Mouse (Mus musculus): ENCODE data around the gene Tmtc2. TPM values are rescaled to one million over a fixed set of nuclear protein-coding genes. Genes with fewer than 3 reads are reported as not detected.

The Tmtc2 gene
- total RNA-seq, 2 experiments from 2014 or later, result 0.97 to 2.1 TPM

DNA sequence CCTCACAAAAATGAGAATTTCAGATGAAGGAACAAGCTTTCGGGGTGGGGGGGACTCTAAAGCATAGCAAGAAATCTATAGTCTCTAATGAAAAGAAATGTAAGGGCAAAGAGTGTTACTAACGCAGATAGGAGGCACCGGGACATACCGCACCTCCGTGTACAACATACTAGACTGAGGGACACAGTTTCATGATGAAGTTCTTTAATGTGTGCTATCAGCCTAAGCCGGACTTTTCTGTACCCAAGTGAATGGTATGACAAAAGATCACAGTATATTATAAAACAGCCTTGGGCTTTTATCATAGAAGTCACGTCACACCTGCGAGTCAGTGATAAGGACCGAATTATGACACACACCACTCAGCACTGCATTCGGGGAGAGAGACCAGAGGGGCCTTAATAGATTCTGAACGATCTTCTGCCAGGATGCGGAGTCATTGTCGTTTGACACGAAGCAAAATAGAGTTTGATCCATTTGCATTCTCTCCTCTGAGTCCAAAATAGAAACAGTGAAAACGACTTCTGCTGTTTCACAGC is 156.3 kb downstream of the Tmtc2 start:
- DNase-seq, result no peak
- intact Hi-C loops (cut with DNase I), result no loop called here
- TF ChIP-seq CTCF (IDR thresholded peaks at IDR 0.05), result no peak
- no peak overlapping the region for H3K27ac ChIP-seq
- no peak overlapping the region for H3K4me3 ChIP-seq

DNA sequence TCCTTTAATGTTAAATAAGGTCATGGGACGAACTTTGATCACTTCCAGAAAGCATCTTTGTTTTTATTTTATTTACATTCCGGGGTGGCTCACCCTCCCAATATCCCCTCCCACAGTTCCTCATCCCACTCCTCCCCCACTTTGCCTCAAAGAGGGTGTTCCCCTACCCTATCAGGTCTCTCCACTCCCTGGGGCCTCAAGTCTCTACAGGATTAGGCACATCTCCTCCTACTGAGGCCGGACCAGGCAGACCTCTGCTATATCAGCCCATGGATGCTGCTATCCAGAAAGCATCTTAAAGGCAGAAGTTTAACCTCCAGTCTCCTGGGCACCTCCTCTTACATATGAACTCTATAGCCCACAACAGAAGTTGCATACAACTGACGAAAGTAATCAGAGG is 157.7 kb downstream of the Tmtc2 start:
- Histone ChIP-seq H3K27ac (no peak overlapping the region), H3K4me3 (no peak overlapping the region)
- no peak for DNase-seq
- TF ChIP-seq CTCF (IDR thresholded peaks at IDR 0.05), result no peak
- intact Hi-C loops (cut with DNase I), result no loop called here

DNA sequence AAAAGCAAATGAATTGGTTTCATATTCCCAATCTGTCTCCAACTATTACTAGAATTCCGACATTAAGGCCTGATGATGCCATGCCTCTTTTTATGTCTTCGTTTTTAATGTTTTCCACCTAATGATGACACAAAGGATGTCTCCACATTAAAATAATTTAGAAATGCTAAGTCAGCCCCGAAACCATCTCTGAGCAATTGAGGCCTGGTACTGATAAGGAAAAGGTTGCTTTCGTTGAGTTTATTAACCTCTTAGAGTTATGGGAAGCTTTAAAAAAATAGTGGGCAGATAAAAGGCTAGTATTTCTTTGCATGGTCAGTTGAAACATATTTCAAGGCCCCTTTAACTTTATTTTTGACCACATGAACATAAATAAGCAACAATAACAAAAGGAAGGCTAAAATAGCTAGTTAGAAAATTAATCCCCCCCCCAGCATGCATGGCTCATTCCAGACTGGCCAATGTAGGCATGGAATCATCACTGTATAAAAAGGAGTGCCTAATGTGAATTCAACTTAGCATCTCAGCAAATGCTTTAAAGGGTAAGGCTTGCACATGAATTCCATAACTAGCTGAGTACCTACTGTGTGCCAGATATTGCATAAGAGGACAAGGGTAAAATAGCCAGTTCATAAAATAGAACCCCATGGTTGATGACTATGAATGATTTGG is 168.3 kb downstream of the Tmtc2 start:
- no peak overlapping the region for H3K4me3 ChIP-seq
- H3K27ac ChIP-seq, result no peak overlapping the region
- intact Hi-C loops (cut with DNase I), result no loop called here
- TF ChIP-seq CTCF (IDR thresholded peaks at IDR 0.05), result no peak
- no peak for DNase-seq

DNA sequence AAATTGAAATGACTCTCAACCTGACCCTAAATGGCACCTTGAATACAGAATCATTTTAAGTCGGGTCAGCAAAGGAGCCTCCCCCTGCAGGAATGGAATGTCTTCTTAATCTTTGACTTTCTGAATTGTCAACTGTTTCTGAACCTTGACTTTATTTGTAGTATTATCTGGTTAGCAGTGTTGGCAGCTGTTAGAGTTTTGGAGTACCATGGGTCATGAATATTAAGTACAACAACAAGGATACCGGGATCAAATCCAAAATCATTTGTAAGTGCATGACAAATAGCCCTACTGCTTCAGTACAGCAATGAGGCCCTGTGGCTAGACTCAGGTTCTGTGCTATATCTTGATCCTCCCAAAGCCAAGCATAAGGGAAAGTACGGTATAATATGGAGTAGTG is 170.3 kb downstream of the Tmtc2 start:
- Histone ChIP-seq H3K4me3 (no peak overlapping the region), H3K27ac (no peak overlapping the region)
- intact Hi-C loops (cut with DNase I), result no loop called here
- no peak for DNase-seq
- TF ChIP-seq CTCF (IDR thresholded peaks at IDR 0.05), result no peak

DNA sequence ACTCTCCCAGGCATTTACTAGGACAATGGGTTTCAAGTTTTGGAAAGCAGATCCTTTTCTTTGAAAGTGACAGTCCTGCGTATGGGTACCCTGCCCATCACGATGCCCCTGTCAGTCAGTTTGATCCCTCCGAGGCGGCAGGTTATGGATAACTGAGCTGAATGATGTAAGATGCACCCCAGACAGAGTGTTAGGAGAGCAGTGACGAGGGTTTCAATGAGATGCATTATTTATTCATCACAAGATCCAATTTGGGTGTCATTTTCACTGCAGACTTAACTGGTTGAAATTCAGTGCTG is 171.8 kb downstream of the Tmtc2 start:
- intact Hi-C loops (cut with DNase I), result no loop called here
- no peak overlapping the region for H3K4me3 ChIP-seq
- H3K27ac ChIP-seq, result no peak overlapping the region
- DNase-seq, result no peak
- no peak for TF ChIP-seq CTCF (IDR thresholded peaks at IDR 0.05)

DNA sequence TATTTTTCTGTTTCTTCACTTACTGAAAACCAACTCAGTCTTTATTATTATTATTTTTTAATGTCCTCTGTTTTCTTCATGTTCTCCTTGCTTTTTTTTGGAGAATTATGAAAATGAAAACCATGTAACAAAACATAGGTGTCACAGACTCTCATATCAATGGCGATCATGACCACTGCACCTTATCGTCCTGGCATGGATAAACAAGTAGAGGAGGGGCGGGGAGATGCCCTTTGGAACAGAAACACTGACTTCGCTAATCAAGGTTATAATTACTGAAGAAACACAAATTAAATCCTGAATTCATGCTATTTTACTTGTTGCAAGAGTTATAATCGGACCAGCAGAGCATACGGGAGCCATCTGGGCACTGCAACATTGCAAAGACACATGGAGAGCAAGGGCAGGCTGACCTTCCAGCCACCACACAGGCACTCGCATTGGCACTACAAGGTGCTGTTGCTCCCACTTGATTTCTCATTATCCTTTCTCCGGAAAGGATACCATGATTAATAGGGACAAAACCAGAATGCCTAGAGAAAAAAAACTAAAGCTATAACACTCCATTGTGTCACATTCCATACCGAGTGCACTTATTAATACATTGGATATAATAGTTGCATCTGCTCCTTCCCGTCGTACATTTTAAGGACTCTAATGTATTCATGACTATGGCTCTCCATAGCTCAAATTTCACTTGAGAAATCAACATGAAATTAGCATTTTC is 172.3 kb downstream of the Tmtc2 start:
- no peak for DNase-seq
- Histone ChIP-seq H3K4me3 (no peak overlapping the region), H3K27ac (no peak overlapping the region)
- intact Hi-C loops (cut with DNase I), result no loop called here
- no peak for TF ChIP-seq CTCF (IDR thresholded peaks at IDR 0.05)

DNA sequence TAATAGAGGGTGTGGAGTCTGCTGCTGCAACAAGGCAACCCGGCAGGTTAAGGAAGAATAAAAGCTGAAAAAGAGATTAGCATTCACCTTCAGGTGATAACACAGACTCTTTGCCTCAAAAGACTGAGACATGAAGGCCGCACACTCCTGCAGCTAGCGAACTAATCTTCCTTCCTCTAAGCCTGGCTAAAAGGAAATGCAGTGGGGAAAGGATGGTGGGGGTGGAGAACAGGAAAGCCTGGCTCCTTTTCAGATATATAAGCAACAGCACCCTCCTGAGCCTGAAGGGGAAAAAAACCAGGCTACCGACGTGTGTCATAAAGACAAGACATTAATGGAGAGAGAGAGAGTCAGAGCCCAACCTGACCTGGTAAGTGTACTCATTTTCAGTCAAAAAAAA is 174.9 kb downstream of the Tmtc2 start:
- H3K4me3 ChIP-seq, result no peak overlapping the region
- no peak for DNase-seq
- TF ChIP-seq CTCF (IDR thresholded peaks at IDR 0.05), result no peak
- no peak overlapping the region for H3K27ac ChIP-seq
- intact Hi-C loops (cut with DNase I), result no loop called here

DNA sequence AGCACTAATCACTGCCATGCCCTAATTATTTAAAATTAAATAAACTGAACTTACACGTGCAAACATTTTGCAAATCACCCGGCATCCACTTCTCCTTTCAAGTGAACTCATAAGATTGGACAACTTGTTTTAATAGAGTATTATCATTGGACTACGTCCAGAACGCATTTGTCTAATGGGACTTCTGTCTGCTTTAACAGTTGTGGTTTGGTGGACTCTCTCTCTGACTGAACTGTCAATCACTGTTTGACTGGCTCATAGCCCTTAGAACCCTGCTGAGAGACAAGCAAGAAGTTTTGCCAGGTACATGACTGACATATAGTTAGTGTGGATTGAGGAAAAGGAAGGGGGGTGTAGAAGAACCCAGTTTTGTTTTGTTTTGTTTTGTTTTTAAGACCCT is 190.2 kb downstream of the Tmtc2 start:
- intact Hi-C loops (cut with DNase I), result no loop called here

DNA sequence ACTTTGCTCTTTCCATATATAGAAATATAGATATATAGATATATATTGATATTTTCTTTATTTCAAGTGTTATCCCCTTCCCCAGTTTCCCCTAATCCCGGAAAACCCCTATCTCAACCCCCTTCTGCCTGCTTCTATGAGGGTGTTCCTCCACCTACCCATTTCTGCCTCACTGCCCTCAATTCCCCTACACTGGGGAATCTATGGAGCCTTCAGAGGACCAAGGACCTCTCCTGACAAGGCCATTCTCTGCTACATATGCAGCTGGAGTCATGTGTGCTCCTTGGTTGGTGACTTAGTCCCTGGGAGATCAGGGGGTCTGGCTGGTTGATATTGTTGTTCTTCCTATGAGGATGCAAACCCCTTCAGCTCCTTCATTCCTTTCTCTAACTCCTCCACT is 192.5 kb downstream of the Tmtc2 start:
- intact Hi-C loops (cut with DNase I), result no loop called here
- DNase-seq, result no peak
- no peak overlapping the region for H3K27ac ChIP-seq
- H3K4me3 ChIP-seq, result no peak overlapping the region
- no peak for TF ChIP-seq CTCF (IDR thresholded peaks at IDR 0.05)

More for the DNA sequence above, 190.2 kb downstream of the Tmtc2 start:
- TF ChIP-seq CTCF (IDR thresholded peaks at IDR 0.05), result no peak
- no peak for DNase-seq
- Histone ChIP-seq H3K27ac (no peak overlapping the region), H3K4me3 (no peak overlapping the region)

DNA sequence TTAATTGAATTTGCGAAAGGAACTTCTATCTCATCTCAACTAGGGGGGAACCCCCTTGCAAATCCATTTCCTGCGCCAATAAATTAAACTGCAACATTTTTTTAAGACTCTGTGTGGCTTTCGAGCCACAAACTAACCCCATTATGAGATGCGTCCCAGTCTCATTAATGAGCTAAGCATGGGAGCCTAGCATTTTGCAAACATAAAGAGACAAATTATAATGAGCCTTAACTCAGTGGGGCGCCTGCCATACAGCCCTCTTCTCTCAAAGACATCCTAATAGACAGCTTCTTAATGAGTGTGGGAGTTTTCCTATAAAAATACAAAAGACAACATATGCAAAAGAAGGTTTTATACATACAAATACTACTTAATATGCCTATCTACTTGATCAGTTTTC is 193.0 kb downstream of the Tmtc2 start:
- TF ChIP-seq CTCF (IDR thresholded peaks at IDR 0.05), result no peak
- intact Hi-C loops (cut with DNase I), result no loop called here
- no peak overlapping the region for H3K4me3 ChIP-seq
- H3K27ac ChIP-seq, result no peak overlapping the region
- DNase-seq, result no peak

DNA sequence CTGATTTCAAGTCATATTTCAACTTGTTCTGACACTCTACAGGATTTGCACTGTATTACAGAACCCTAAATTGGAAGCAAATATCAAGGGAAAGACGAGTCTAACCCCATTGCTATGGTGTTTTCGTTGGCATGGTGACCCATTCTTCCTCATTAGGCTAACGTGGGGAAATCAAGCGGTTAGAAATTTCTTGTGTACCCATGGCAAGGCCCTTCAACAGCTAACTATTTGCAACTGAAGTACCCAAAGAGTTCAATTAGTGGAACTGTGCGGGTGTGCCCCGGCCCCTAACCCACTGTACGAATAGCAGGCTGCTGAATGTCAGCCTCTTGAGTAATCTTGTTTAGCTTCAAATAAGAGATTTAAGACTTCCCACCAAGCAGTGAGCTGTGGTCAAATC is 193.7 kb downstream of the Tmtc2 start:
- intact Hi-C loops (cut with DNase I), result no loop called here
- TF ChIP-seq CTCF (IDR thresholded peaks at IDR 0.05), result no peak

DNA sequence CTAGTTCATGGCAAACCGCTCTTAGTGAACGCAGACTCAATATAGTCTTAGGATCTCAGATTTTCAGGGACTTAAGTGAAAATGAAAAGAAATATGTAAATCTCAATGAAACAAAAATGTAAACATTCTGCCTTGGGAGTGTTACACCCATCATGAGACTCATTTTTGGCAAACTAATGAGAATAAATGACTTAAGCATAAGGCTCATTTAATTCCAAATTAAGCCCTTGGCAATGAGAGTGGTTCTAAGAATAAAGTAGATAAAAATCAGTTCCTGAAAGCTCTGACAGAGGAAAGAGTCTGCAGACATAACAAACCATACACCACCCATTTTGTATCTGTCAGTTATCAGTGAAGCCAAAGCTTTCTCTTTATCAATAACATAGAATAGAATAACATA is 196.5 kb downstream of the Tmtc2 start:
- Histone ChIP-seq H3K4me3 (no peak overlapping the region), H3K27ac (no peak overlapping the region)
- intact Hi-C loops (cut with DNase I), result no loop called here
- TF ChIP-seq CTCF (IDR thresholded peaks at IDR 0.05), result no peak
- DNase-seq, result no peak

More for the DNA sequence above, 193.7 kb downstream of the Tmtc2 start:
- Histone ChIP-seq H3K27ac (no peak overlapping the region), H3K4me3 (no peak overlapping the region)
- no peak for DNase-seq

DNA sequence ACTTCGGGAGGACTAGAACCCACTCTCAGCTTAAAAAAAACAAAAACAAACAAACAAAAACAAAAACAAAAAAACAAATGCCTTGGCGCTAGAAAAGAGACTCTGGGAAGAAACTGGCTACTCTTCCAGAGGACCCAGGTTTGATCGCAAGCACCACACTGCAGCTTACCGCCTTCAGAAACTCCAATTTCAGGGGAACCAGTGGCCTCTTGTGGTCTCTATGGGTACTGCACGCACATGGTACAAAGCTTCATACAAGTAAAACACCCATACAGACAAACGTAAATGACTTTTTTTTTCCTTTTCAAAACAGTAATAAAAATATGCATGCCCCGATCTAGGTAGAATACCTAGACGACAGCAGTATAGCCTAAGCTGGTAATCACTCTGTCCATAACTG is 201.0 kb downstream of the Tmtc2 start:
- intact Hi-C loops (cut with DNase I), result no loop called here
- peak; percentile 53 for TF ChIP-seq CTCF (IDR thresholded peaks at IDR 0.05)
- DNase-seq, result no peak
- no peak overlapping the region for H3K27ac ChIP-seq
- no peak overlapping the region for H3K4me3 ChIP-seq

DNA sequence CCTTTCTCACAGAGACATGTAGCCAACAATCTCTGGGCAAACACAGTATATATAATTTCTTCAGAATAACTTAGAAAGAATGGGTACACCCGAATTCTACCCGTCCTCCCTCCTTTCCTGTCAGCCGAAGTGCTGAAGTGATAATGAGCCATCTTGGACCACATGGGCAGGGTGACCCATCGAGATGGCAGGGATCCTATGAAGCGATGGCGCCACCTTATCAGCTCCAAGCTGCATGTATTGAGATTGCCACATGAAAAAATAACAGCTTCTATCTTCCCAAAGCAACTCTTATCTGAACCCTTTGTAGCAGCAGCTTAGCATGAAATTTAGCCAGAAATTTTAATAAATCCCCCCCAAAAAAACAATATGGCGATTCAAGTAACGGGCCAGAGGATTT is 206.0 kb downstream of the Tmtc2 start:
- DNase-seq, result no peak
- Histone ChIP-seq H3K4me3 (no peak overlapping the region), H3K27ac (no peak overlapping the region)
- no peak for TF ChIP-seq CTCF (IDR thresholded peaks at IDR 0.05)
- intact Hi-C loops (cut with DNase I), result no loop called here

Measured in gastrocnemius, adult 2 months (tissue).